Mouse (Mus musculus) ovary, postnatal 36 days (tissue): Measurements from ENCODE around the gene 1700025G04Rik.

Source experiments
- DNase-seq: peaks from one replicate; pipeline ENCODE4 v3.0.0; 2022; ENCODE audit warnings: low spot score, mixed read lengths

1700025G04Rik gene

DNA sequence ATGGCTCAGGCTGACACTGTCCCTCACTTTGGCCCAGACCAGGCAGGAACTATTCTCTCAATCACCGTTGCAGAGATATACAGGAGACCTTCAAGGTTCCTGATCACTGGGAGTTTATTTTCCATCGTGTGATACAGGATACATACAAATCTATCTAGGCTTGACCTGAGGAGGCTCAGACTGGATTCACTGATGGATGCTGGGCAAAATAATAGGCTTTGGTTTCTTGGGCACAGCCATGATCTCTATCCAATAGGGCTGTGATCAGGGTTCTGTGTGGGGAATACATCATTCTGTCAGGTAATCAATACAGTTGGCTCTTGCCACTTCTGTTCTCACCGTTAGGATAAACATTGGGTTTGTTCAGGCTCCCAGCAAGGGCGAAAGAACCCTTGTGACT is 194.5 kb downstream of the 1700025G04Rik start:
- no peak for DNase-seq

DNA sequence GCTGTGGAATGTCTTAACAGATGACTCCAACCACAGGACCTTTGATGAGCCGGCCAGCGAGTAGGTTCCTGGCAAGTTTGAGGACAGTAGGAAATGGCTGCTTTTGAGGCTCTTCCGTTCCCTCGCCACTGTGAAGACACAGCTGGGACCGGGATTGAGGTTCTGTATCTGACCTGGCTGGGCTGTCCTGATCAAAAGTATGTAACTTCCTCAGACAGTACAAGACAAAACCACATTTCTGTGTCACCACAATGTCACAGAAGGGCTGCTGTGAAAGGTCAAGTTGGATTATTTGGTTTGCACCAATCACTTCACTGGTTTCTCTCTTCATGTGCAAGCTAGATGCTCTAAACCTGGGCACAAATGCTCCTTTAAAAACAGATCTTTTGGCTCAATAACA is 195.9 kb downstream of the 1700025G04Rik start:
- no peak for DNase-seq

DNA sequence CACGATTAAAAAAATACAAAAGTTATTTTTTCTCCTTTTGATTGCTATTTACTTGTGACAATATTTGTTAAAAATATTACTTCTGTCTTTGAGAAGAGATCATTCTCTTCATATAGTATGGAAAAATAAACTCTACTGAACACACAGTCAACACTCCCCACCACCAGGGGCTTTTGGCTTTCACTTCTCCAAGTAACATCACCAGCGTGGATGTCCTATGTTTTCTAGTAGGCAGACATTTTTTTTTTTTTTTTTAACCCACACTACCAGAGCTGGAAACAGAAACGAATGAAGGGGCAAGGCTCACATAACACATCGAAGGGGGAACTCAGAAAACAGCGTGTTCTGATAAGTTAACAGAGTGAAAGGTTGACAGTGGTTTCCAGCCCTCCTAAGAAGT is 197.9 kb downstream of the 1700025G04Rik start:
- no peak for DNase-seq

DNA sequence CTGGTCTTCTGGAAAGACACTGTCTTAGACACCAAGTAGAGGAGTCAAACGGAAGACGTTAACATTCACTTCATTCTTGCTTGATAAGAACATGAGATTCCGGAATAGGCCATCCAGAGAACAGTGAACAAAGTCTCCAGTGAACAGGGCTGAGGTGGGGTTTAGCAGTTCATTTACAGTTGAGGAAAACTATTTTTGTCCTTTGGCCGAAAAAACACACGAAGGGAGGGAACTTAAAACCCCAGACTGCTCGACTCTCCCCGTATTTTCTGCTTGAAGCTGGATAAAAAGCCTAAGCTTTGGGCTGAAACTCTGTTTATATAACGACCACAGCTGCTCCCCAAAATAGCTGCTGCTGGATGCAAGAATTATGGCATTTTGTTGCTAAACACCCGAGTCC is 198.7 kb downstream of the 1700025G04Rik start:
- no peak for DNase-seq

DNA sequence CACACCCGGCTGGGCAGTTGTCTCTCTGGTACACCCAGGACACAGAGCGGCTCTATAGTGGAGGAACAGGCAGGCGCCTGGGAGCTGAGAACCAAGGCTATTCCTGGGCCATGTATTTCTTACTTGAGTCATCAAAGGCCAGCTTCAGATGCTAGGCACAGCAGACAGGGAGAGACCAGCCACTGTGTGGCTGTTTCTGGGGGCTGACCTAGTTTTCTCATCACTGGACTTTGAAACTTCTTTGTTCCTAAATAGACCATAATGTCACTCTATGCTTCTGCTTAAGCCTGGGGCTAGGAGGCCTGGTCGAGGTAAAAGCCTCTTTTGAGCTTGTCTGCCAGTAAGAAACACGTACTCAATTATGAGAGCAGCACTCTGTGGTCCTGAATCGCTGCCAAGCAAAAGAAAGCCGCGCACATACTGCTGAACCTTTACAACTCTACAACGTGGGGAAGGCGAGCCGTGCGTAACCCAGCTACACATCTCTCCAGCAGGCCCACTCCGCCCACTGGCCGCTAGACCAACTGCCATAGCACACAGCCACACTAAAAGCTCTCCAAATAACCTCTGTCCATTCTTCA is 199.8 kb downstream of the 1700025G04Rik start:
- no peak for DNase-seq

DNA sequence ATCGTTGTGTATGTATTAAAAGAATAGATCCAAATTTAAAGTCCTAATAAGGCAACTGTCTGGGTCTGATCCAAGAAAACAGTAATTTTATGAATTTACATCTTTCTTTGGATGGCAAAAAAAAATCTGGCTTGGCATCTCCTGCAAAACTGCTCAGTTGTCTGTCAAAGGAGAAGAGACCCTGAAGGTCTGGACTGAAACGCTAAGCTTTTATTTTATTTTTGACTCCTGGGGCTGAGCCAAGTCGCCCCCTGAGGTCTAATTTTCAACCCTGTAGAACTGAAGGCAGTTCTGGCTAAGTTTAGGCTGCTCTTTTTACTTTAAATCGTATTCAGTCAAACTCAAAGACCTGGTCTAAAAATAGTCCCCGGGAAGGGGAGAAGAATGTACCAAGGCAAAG is 202.3 kb downstream of the 1700025G04Rik start:
- no peak for DNase-seq

DNA sequence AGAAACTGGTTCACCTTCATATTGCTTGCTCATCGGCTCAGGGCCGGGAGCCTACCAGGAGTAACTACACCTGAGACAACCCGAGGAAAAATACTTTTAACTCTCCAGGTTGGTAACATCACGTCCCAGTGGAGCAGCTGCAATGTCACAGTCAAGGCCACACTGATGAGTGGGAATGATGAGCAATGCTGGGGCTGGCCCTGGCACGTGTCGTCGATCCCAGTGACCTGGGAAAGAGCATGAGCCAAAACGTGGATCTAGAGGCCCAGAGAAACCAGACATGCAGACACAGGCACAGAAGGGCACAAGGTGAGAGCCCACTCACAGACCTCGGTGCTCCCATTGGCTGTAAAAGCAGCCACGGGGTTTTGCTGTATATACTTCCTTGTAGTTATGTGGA is 202.8 kb downstream of the 1700025G04Rik start:
- no peak for DNase-seq

DNA sequence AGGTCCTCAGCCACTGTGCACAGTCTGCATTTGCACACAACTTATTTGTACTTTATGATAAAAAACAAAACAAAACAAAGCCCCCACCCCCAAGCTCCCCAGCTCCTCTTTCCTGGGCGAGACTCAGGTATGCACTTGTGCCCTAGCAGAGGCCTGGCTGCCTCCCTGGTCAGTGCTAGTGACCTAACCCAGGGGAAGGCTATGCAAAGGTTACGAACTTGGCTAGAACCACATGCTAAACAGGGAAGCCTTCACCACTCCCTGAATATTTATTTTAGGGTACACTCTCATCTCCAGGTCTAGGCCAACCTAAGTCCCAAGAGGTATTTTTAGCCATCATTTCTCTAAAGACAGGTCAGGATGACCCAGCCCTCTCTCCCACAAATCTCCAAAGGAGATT is 203.8 kb downstream of the 1700025G04Rik start:
- no peak for DNase-seq

DNA sequence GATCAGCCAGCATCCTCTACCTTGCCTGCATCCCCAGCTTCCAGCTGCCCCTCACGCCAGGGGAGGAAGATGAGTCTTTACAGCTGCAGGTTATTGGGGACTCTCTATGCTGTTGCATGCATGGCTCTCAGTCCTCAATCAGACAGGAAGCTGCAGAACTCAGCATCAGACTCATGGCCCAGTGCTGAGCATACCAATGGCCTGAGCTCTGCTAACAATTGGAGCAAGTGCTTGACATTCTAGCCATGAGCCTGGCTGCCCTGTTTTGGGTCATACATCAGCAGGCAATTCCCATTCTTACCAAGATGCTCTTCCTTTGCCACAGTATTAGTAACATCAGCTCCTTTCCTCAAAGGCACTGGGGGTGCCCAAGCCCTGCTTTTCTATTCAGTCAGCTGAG is 208.7 kb downstream of the 1700025G04Rik start:
- no peak for DNase-seq

DNA sequence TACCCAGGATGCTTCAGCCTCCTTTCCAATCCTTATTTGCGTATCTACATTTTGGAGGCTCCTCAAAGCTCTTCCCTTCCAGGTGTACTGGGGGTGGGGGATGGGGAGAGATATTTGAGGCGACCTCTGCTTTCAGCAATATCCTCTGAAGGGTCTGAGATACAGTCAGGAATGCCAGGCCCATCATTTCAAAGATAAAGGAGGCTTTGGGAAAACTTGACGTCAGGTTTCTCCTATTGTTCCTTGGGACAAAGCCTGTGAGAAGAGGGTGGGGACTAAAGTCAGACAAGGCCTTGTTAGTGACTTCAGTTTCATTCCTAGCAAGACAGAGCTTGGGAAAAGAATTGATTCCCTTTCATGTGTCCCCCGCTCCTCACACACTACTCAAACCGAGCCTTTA is 209.2 kb downstream of the 1700025G04Rik start:
- no peak for DNase-seq

DNA sequence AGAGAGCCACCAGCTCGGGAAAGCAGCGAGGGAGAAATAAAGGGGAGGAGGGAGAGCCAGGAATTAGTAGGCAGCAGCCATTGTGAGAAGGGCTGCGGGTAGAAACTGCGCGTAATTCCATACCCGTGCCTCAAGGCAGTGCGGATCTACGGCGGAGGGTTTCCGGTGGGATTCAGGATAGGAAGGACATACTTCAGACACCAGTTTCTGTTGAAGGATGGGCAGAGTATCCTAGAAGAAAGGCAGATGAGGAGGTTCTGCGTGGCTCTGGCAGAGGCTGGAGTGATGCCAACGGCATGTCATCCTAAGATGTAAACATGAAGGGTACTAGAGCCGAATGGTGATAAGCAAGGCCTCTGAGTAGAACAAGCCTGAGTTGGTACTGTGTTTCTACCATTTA is 210.0 kb downstream of the 1700025G04Rik start:
- no peak for DNase-seq

DNA sequence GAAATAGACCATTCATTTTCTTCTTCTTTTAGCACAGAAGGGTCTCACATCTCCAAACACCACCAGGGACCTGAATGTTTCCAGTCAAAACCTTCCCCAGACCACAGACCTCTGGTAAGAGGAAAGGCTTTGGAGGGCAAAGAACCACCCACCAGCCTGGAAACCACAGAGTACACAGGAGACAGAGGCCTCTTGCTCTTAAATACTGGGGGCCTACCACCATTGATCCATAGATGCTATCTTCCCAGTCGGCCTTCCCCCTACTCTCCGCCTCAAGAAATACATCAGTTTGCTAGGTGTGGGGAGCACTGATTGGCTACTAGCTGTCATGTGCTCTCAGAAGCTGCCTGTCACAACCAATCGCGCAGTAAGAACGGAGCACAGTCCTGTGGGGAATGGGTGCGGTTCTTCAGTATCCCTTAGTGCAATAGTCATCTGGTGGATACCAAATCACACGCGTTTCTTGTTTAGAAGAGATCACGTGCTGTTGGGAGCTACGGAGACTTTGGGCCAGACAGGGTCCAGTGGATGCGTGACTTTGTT is 210.5 kb downstream of the 1700025G04Rik start:
- no peak for DNase-seq

DNA sequence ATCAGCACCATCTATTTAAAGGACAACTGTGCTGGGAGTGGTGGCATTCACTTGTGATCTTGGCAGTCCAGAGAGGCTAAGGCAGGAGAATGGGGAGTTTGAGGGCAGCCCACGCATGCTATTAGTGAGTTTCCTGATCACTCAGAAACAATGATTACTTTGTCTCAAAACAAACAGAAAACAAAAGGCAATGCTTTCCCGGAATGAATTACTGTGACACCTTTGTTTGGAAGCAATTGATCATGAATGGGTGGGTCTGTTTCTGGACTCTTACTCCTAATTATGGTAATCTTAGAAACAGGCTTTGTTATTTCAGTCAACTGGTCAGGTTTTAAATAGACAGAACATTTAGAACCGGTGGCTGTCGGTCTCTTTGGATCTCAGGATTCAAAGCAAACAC is 211.5 kb downstream of the 1700025G04Rik start:
- no peak for DNase-seq

DNA sequence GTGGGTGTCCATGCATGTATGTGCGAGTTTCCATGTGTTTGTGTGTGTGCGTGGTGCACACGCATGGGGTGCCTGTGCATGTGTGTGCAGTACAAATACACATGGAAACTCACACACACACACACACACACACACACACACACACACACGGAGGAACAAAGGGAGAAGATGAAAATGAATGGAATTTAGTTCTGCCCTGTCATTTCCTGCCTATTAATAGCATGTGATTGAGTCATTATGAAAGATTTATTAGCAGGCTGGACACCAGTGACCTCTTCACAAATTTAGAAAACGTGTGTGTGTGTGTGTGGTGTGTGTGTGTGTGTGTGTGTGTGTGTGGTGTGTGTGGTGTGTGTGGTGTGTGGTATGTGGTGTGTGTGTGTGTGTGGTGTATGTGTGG is 217.0 kb downstream of the 1700025G04Rik start:
- DNase-seq = no peak

DNA sequence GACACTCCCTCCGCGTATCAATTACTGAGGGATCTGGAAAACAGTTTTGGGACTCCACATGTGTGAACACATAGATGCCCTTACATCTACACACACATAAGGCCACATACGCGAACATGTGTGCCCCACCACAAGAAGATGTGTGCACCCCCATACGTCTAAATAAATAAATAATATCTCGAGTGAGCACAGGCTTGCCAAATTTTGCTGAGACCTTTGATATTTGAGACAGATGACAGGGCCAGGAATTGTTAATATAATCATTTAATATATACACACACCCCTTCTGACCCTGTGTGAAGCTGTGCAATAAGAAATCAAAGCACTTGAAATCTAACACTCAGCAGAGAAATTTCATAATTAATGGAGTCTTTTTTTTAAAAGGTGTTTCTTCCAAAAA is 225.6 kb downstream of the 1700025G04Rik start:
- no peak for DNase-seq

DNA sequence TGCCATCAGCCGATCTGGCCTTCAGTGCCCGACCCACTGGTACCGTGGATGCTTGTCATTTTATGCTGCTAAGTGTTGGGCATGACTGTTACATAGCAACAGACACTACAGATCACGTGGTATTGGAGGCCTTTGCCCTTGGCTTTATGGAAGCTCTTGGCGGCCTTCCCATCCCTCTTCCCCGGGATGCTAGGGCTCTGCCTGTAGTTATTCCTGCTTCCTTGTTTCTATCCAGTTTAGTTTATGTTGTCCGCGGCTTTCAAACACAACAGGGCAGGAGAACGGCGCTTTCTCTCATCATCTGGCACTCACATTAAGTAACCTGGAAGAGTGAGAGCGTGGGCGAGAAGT is 226.2 kb downstream of the 1700025G04Rik start:
- DNase-seq = peak; percentile 48

DNA sequence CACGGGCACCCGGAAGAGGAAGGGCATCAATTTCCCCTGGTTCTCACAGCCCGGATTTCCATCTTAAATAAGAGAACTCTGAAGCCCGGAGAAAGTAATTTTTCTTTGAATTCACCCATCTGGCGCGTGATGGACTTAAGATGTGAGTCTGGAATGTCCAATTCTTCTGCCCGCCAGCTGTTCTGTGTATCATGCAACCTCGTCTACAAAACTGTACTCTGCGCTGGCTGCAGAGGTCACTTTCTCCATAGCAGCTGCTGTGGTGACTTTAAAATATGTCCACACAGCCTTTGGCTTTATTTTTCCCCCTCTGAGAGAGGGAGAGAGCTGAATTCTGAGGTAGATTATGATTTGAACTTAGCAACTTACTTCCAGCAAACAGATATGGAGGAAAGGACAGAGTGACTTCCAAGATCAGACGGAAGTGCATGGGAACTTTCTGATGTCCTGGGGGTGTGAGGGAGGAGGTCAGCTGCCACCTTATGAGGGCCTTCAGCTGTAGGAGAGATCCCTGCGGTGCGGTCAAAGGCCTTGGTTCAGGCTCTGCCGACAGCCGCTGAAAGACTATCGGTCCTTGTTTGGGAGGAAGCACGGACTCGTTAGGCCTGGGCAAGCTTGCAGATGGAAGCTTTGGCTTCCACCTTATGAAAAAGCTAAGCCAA is 226.7 kb downstream of the 1700025G04Rik start:
- no peak for DNase-seq

DNA sequence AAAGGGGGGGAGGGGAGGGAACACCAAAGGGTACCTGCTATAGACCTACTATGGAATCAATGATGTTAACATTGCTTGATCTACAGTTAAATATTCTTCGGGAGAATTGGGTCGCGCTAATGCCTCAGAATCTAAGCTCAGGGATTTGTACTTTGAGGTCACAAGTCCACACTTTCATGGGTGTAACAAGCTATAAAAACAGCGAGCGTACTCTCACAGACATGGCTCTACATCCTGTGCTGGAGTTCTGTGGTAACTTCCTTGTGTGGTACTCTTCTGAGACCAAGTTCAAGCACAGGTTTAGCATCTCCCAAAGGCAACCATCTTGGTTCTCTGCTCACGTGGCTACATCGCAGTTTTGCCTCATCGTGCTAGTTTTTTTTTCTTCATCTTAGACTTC is 227.8 kb downstream of the 1700025G04Rik start:
- no peak for DNase-seq

DNA sequence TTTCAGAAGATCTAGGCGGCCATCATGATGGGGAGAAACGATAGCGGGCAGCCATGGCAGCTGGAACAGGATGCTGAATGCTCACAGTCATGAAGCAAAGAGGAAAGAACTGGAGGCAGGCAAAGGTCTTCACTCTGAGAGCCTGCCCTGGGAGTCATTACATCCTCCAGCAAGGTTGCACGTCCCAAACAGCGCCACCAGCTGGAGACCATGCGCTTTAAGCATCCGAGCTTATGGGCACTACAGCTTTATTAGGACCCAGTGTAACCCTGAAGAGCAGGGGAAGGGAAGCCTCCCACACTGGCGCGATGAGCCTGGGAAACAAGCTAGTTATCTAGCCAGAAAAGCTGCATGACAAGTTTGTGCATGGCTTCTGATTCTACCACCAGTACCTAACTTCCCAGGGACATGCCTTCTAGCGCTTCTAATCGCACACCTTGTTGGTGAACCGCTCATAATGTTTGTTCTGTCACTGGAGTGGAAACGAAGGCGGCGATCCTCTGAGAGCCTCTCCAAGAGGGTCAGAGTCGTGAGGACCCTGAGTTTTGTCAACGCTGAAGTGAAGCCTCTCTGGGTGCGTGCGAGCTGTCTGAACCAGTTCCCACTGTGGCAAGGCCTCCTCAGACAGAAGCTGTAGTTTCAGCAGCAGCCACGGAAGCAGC is 228.5 kb downstream of the 1700025G04Rik start:
- DNase-seq = no peak

DNA sequence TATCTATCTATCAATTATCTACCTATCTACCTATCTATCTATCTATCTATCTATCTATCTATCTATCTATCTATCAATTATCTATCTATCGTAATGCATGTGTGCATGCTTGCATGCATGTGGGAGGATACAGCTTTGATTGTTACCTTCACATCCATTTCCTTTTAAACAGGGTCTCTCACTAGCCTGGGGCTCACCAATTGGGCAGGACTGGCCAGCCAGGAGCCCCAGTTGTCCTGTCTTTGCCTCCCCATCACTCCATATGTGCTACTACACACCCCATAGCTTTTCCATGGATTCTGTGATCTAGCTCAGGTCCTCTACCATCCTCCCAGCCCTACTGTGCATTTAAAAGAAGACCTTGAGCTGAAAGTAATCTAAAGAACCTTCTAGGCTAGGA is 231.5 kb downstream of the 1700025G04Rik start:
- DNase-seq = no peak

DNA sequence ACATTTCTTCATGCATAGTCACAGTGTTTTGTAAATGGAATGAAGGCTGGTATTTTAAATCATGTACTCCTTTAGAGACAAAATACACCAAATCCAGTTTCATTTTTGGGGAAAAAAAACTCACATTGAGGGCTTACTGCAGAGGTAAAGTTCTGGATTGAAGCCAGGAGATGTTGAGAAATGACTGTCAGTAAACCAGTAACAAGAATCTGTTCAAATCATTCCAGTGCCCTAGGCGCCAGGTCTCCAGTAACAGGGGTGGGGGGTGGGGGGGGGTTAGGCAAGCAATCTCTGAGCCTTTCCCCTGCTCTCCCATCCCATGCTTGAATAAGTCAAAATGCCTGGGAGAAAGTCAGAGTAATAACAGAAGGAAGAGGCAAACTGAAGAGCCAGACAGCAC is 234.4 kb downstream of the 1700025G04Rik start:
- no peak for DNase-seq

DNA sequence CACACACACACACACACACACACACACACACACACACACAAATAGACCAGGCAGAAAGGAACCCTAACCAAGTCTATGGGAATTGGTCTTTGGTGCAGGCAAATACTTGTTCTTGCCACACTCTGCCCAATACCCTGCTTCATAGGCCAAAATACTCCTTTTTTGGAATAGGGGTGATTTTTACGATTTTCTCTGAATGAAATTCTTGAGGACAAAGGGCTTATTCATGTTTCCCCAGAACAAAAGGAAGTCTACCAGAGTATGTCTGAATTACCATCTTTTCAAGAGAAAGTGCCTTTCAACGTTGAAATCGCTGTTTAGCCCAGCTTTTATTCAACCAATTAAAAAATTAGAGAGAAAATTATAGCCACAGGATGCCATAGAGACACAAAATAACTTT is 237.9 kb downstream of the 1700025G04Rik start:
- DNase-seq = no peak

DNA sequence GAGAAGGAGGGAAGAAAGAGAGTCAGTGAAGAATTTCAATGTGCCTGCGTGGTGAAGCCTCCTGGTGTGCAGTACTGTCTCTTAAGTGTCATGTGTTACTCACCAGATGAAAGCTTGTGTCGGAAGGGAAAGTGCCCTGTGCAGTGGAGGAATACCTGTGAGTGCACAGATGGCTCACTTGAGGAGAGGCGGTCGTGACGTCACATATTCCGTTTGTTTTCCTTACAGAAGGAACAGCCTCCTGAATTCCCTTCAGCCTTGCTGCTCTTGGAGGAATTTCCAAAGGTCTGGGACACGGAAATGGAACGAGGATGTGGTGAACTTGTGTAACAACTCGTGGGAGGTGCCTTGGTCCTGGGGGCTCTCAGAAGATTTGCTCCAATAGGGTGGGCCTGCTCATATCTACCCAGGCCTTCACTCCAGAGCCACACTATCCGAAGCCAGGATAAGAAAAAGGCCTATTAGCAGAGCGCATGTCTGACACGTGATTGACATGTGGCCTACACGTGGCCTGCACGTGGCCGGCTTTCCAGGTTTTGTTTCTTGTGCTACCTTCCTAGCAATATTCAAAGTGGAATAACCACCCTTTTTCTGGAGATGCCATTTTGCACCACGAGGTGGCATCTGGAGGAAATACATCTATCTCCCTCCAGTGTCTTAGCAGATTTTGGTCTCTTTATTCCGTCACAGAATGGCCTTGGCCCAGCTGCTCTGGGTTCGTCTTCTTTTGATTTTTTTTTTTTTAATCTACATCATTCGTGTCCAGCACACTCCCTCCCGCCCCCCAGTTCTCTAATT is 238.7 kb downstream of the 1700025G04Rik start:
- no peak for DNase-seq
